Mouse (Mus musculus) frontal cortex, postnatal 25 days (tissue): Measurements from ENCODE around the gene Pofut1.
"Not testable (repeated sequence)": the region's sequence is repeated elsewhere in the genome, so short reads cannot be mapped to it uniquely, and the experiment has no call there.

ENCODE experiments used
- DNase-seq, 2 experiments: peaks; one replicate each; pipeline ENCODE4 v3.0.0; 2022; ENCODE audit warnings: low spot score in 2 of 2

The Pofut1 gene

GRCm38 (mm10) chr2:153239021-153239859 lies 2.1 kb upstream of the Pofut1 start:
- no peak for DNase-seq

GRCm38 (mm10) chr2:153239860-153240480 lies 1.4 kb upstream of the Pofut1 start:
- DNase-seq: no peak

GRCm38 (mm10) chr2:153240701-153241235 lies 565 bp upstream of the Pofut1 start:
- DNase-seq: no peak

- no peak for DNase-seq
Observed at GRCm38 (mm10) chr2:153242156-153242555, 823 bp downstream of the Pofut1 start.

DNA sequence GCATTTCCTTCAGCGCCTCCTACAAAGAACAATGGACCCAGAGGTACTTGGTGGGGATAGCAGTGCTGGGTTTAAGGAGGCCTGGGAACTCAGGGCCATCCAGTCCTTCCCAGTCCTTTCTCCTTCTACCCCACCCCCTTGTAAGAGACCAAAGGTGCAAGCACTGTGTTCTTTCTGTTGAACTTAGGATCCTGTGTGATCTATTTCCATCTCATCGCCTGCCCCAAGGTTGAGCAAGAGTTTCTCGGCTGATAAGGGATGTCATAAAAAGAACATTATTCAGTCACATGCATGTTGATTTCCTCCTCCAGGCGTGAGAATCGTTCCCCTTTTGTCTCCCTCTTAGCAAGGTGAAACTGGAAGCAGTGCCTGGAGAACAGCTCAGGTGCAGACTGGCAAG lies 8.4 kb downstream of the Pofut1 start:
- DNase-seq: no peak

DNA sequence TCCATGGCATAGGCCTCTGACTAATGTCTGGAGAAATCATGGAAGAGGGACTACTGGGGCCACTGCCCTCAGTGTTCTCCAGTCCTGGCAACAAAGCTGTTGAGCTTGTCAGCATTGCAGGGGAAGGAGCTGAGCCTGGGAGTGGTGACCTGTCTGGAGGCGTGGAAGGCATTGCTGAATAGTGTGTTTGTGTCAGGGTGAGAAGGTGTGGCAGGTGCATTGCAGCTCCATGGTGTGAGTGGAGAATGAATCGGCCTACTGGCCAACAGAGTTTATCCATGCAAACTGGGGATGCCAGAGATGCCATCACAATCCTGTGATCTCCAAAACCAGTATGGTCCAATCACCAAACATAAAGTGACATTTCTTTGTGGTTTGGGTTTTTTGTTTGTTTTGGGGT lies 15.3 kb downstream of the Pofut1 start:
- DNase-seq: no peak

GRCm38 (mm10) chr2:153259030-153259863 lies 17.9 kb downstream of the Pofut1 start:
- DNase-seq: no peak

GRCm38 (mm10) chr2:153259864-153260674 lies 18.7 kb downstream of the Pofut1 start:
- no peak for DNase-seq

GRCm38 (mm10) chr2:153263053-153263452 lies 21.7 kb downstream of the Pofut1 start:
- no peak for DNase-seq

DNA sequence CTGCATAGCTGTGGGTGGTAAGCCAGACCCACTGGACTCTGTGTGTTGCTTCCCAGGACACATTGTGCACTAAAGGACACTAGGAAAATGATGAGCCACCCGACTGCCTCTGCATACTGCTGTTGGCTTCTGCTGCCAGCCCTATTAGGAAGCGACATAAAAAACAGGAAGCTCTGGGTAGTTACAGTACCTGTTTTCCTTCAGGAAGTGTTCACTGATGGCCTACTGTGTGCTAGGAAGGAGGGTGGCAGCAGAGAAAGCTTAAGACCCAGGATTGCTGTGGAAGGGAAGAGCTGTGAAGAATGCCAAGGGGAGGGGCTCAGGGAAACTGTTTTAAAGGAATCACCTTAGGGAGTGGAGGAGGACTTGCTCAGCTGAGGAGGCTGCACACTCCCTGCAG lies 26.0 kb downstream of the Pofut1 start:
- no peak for DNase-seq

DNA sequence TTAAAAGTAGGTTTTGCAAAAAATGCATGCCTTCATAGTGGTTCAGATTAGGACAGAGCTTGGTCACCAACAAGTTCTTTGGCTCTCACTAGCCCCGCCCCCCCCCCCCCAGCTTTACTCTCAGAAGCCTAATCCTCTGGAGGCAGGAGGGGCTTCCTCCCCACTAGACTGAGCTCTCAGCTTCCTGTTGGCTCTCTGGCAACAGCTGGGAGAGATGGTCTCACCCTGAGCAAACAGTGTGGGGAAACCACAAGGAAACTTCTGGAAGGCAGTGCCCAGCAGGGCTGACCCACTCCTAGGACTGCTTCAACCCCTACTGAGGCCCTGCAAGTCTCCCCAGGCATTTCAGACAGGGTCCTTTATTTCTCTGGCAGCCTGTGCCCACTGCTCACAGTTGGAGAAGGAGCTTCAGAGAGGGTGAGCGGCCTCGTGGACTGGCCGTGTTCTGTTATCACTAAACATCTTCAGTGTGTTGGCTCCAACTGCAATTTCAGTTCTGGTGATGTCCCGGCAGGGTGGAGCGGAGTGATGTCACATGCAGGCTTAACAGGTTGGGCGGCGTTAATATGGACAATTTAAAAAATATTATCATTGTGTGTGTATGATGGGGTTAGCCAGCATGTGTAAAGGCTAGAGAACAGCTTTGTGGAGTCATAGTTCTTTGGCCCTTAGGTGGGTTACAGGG lies 29.0 kb downstream of the Pofut1 start:
- not testable (repeated sequence) for DNase-seq

DNA sequence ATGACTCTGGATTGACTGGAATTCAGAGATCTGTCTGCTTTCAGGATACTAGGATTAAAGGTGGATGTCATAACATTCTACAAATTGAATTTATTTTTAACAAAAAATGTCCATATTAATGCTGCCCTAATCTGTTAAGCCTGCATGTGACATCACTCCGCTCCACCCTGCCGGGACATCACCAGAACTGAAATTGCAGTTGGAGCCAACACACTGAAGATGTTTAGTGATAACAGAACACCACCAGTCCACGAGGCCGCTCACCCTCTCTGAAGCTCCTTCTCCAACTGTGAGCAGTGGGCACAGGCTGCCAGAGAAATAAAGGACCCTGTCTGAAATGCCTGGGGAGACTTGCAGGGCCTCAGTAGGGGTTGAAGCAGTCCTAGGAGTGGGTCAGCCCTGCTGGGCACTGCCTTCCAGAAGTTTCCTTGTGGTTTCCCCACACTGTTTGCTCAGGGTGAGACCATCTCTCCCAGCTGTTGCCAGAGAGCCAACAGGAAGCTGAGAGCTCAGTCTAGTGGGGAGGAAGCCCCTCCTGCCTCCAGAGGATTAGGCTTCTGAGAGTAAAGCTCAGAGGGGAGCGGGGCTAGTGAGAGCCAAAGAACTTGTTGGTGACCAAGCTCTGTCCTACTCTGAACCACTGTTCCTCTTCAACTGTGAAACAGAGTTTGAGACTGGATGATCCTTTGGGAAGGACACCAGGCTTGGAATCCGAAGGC lies 33.0 kb downstream of the Pofut1 start:
- not testable (repeated sequence) for DNase-seq

DNA sequence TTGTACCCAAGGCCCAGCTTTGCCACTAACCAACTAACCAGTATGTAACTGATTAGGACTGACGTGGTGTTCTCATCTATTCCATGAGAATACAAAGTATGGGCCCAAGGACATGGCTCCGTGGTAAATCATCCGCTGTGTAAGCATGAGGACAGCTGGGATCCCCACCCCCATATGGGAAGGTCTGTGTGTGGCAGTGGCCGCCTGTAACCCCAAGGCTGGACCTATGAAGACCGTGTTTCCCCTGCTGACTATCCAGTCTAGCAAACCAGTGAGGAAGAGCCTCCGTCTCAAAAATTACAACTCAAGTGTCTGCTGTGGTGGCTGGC lies 33.5 kb downstream of the Pofut1 start:
- no peak for DNase-seq

DNA sequence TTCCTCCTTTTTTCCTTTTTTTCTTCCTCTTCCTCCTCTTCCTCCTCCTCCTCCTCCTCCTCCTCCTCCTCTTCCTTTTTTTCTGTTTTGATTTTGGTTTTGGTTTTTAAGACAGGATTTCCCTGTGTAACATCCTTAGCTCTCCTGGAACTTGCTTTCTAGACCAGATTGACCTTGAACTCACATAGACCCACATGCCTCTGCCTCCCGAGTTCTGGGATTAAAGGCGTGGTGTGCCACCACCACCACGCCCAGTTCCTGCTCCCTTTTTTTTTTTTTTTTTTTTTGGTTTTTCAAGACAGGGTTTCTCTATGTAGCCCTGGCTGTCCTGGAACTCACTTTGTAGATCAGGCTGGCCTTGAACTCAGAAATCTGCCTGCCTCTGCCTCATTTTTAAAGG lies 34.2 kb downstream of the Pofut1 start:
- DNase-seq: not testable (repeated sequence)

DNA sequence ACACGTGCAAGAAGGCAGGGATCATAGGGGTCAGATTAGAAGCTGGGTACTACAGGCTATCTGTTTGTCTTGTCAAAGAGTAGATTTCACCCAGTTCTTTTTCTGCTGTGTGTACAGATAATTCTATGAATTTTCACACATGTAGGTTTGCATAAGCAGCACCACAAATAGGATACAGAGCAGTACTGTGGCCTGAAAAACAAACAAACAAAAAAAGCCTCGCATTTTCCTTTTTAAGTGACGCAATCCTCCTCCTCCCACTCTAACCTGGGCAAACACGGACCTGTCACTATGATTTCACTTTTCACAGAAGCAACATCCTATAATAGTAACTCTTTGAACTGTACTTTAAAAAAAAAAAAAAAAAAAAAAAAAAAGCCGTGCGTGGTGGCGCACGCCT lies 35.1 kb downstream of the Pofut1 start:
- no peak for DNase-seq

GRCm38 (mm10) chr2:153276846-153277245 lies 35.5 kb downstream of the Pofut1 start:
- not testable (repeated sequence) for DNase-seq

- no peak for DNase-seq
Observed at GRCm38 (mm10) chr2:153278357-153278756, 37.0 kb downstream of the Pofut1 start.

DNA sequence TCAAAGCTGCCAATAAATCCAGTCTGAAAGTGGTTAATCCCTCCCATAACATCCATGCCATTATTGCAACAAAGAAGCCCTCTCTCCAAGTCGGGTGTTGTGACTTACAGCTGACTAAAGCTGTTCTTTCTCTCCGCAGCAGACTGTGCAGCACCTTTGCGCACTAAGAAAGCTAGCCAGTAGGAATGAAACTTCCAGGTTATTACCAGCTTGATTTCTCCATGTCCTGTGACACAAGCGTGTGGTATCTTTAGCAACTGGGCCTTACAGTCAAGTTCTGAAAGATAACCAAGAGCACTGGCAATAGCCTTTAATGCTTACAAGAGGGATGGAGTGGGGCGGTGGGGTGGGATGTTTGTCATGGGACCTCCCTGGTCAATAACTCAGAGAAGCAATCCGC lies 42.6 kb downstream of the Pofut1 start:
- DNase-seq: no peak

GRCm38 (mm10) chr2:153286524-153286923 lies 45.2 kb downstream of the Pofut1 start:
- no peak for DNase-seq

- DNase-seq: no peak
Observed at GRCm38 (mm10) chr2:153287835-153288234, 46.5 kb downstream of the Pofut1 start.
